Mouse (Mus musculus) ES-Bruce4 (cell line): ENCODE measurements around the gene Gm49673.

Experiments used
- CTCF ChIP-seq: IDR thresholded peaks from one replicate; pipeline ENCODE4 v1.8.1; 2011; ENCODE audit warnings: low read depth, low read length
- POLR2A ChIP-seq: IDR thresholded peaks from one replicate; pipeline ENCODE4 v1.8.1; 2011; ENCODE audit warnings: low read length; ENCODE audit not compliant: insufficient read depth

GRCm38 (mm10) chr17:8177090-8177489, 29.5 kb upstream of the Gm49673 start:
- TF ChIP-seq CTCF (no peak), POLR2A (no peak)
